Mouse (Mus musculus) neutrophil, adult 83 days (primary cell): ENCODE results near the gene Mmd. TPM values are rescaled to one million over a fixed set of nuclear protein-coding genes. Genes with fewer than 3 reads are reported as not detected.

Experiments used
- total RNA-seq, 2 experiments: library from RNA; stranded (reverse); gene quantifications; one replicate each; pipeline ENCODE4 v1.2.4; 2023

Mmd gene
- 1 to 10 TPM; 5.5 to 8.1 TPM for total RNA-seq

GRCm38 (mm10) chr11:90249025-90249650 lies at the start of gene Mmd:
Gene Mmd, plus strand, starts transcription at chr11:90249456.

Other genes starting within 250 kb of the Mmd start
- 10 to 100 TPM in 1 of 2 experiments, 1 to 10 TPM in 1; 9.2 to 10.4 TPM for gene Pctp, start 246.6 kb upstream of the Mmd start, total RNA-seq
- not detected for gene Tmem100, start 219.1 kb upstream of the Mmd start, total RNA-seq
- 1 to 10 TPM in 1 of 2 experiments, under 1 TPM in 1; 0.55 to 1.1 TPM for gene Gm45716, start 61.8 kb upstream of the Mmd start, total RNA-seq
- gene Hlf, start 141.4 kb downstream of the Mmd start, total RNA-seq, result 1 to 10 TPM; 4.1 to 7.2 TPM